Mouse (Mus musculus): Measurements from ENCODE around the gene Relb.
A peak's percentile ranks its signal among the peaks of the same experiment; 100 is the strongest.

Gene Relb

GRCm38 (mm10) chr7:19579751-19580150, 49.5 kb downstream of the Relb start:
- DNase-seq (ENCODE audit: low spot score), result no peak

- no peak for DNase-seq (ENCODE audit: low spot score)
These were observed 50.8 kb downstream of the Relb start for GRCm38 (mm10) chr7:19578436-19578835.

GRCm38 (mm10) chr7:19577877-19578414, 51.3 kb downstream of the Relb start:
- no peak for DNase-seq (ENCODE audit: low spot score)

GRCm38 (mm10) chr7:19577141-19577852, 51.9 kb downstream of the Relb start, which contains the start of the genes Zfp296 and Gemin7:
Zfp296 (plus strand) TSS chr7:19577287.
Gemin7 (minus strand) TSS chr7:19577595.
- DNase-seq (ENCODE audit: low spot score), result no peak

- DNase-seq (ENCODE audit: low spot score), result no peak
These were observed 53.7 kb downstream of the Relb start for GRCm38 (mm10) chr7:19575559-19575958.

GRCm38 (mm10) chr7:19573776-19574140, 55.5 kb downstream of the Relb start:
- DNase-seq (ENCODE audit: low spot score), result no peak

- DNase-seq (ENCODE audit: low spot score), result peak; percentile 60
These were observed 56.1 kb downstream of the Relb start for GRCm38 (mm10) chr7:19572926-19573775.

GRCm38 (mm10) chr7:19569647-19570046, 59.6 kb downstream of the Relb start:
- DNase-seq (ENCODE audit: low spot score), result no peak

- DNase-seq (ENCODE audit: low spot score), result no peak
These were observed 61.8 kb downstream of the Relb start for GRCm38 (mm10) chr7:19567426-19567825.

GRCm38 (mm10) chr7:19565803-19566202, 63.4 kb downstream of the Relb start:
- no peak for DNase-seq (ENCODE audit: low spot score)

GRCm38 (mm10) chr7:19564455-19564854, 64.8 kb downstream of the Relb start:
- DNase-seq (ENCODE audit: low spot score), result no peak

- DNase-seq (ENCODE audit: low spot score), result no peak
These were observed 65.4 kb downstream of the Relb start for GRCm38 (mm10) chr7:19563884-19564283.

GRCm38 (mm10) chr7:19562643-19563410, 66.4 kb downstream of the Relb start, which contains the start of gene Ppp1r37:
Ppp1r37 (minus strand) TSS chr7:19563076.
- no peak for DNase-seq (ENCODE audit: low spot score)

GRCm38 (mm10) chr7:19561765-19562642, 67.2 kb downstream of the Relb start:
- DNase-seq (ENCODE audit: low spot score), result peak; percentile 79

GRCm38 (mm10) chr7:19561431-19561764, 67.8 kb downstream of the Relb start:
- no peak for DNase-seq (ENCODE audit: low spot score)

- no peak for DNase-seq (ENCODE audit: low spot score)
These were observed 68.6 kb downstream of the Relb start for GRCm38 (mm10) chr7:19560491-19561260.

- no peak for DNase-seq (ENCODE audit: low spot score)
These were observed 70.3 kb downstream of the Relb start for GRCm38 (mm10) chr7:19558965-19559364.

- DNase-seq (ENCODE audit: low spot score), result no peak
These were observed 71.0 kb downstream of the Relb start for GRCm38 (mm10) chr7:19557982-19558900.

GRCm38 (mm10) chr7:19557086-19557485, 72.2 kb downstream of the Relb start:
- no peak for DNase-seq (ENCODE audit: low spot score)
